Mouse (Mus musculus) testis, postnatal 10 days (tissue): ENCODE measurements around the gene Junb.

ENCODE experiments used
- DNase-seq: peaks from one replicate; pipeline ENCODE4 v3.0.0; 2021; ENCODE audit warnings: low spot score

Junb gene

DNA sequence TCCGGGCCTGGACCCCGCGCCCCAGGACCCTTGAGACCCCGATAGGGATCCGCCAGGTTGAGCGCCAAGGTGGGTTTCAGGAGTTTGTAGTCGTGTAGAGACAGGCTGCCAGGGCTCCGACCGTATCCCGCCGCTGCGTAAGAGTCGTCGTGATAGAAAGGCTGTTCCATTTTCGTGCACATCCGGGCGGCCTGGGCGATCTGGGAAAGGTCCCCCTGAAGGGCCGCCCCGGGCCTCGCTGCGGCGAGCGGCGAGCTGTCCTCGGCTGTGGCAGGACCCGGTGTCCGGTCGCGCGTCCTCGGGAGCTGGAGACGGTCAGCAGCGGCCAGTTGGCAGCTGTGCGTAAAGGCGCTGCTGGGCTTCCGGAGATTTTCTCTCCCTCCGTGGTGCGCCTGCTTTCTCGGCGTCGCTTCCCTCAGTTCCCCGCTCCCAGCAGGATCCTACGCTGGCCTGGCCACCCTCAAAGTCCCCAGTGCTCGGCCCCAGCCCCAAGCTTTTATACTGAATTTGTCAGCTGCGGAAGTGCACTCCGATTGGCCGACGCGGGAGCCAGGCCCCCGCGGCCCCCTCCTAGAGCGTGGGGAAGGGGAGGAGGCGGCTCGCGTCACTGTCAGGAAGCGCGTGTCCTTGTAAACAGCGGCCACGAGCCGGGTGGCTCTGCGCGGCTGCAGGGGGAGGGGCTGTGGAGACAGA, at the start of gene Junb:
Gene Junb (minus strand): TSS at position 471 of the 693 bp plus-strand sequence.
- peak; percentile 89 for DNase-seq

DNA sequence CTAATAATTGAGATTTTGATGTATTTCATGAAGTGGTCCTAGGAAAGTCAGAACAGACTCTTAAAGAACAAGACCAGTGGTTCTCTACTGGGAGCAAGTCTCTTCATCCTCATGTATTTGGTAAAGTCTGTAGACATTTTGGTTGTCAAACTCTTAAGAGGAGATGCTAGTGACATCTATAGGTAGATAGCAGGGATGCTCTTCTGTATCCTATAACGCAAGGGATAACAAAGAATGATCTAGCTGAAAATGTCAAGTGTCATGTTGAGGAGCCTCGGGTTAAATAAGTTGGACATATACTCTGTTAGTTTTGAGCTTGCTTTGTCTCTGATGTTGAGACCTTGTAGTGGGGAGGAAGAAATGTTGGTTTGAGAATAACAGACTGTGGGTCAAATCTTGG, 49.4 kb upstream of the Junb start:
- no peak for DNase-seq

DNA sequence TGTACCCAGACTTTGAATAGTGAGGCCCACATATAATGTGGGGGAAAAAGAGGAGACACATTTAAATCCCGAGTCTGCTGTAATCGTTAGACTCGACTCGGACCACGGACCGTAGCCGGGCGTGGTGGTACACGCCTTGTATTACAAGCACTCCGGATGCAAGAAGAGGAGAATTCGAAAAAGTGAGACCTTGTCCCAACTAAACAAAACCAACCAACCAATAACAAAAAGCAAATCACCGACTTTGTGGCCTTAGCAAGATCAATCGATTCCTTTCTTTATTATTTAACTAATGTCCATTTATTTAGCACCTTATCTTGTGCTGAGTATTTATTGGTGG, 49.0 kb upstream of the Junb start:
- DNase-seq = no peak

DNA sequence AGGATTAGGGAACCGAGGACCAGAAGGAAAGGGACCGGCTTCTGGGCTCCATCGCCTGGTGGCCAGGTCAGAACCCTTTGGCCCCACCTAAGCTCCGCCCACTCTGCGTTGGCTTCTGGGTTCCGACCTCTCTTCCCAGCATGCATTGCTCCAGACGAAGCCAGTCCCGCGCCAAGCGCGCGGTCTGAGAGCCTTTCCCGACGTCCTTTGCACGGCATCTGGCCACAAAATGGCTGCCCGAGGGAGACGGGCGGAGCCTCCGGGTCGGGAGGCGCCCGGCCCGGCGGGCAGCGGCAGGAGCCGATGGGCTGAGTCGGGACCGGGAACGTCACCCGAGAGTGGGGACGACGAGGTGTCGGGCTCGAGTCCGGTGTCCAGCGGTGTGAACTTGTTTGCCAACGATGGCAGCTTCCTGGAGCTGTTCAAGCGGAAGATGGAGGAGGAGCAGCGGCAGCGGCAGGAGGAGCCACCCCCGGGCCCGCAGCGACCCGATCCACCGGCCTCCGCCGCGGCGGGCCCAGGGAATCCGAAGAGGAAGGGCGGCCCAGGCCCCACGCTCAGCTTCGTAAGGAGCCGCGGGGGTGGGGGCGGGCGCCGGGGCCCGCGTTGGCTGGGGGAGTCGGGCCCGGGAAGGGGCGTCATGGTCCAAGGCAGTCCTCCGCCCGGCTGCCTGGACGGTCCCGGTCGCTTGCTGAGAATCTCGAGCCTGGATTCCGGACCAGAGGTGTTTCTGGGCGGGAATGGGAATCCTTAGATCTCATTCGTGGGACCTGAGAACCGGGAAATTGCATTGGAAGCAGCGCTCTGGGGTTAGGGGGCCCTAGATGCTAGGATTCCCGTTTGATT, 48.4 kb upstream of the Junb start, which contains the start of gene Trir:
Gene Trir (plus strand): TSS at position 154 of the 846 bp plus-strand sequence.
- peak; percentile 98 for DNase-seq

DNA sequence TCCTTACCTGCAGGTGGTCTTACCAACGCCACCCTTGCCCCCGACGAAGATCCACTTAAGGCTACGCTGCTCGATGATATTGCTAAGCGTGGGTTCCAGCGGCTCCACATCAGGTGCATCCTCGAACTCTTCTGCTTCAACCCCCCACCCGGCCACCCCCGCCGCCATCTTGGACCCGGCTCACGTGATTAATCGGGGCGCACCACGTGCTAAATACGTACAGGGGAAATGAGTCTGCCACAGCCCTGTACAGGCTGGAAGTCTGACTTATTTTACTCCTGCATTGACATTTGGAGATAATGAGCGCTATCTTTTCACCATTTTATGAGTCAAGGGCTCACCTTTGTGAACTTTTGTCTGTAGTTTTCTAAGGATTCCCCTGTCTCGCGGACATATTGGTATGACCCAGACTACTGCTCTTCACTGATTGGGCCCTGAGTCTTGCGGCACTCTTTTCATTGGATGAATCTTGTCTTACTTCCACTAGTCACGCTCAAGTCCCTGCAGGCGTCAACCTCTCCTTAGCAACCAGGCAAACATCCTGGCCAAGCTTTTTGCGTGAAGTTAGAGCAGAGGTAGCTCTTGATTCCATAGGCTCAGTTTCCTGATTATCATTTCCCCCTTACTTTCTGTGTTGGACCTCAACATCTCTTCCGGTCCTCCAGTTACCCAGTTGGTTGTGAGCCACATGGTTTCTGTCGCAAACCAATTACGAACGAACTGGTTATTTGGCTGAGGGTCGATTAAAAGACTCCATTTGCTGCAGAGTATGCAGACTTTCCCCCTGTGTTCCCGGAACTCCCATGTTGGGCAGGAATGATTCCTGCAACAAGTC, 46.8 kb upstream of the Junb start, which contains the start of gene Asna1:
Gene Asna1 (minus strand): TSS at position 184 of the 835 bp plus-strand sequence.
- DNase-seq = peak; percentile 88

DNA sequence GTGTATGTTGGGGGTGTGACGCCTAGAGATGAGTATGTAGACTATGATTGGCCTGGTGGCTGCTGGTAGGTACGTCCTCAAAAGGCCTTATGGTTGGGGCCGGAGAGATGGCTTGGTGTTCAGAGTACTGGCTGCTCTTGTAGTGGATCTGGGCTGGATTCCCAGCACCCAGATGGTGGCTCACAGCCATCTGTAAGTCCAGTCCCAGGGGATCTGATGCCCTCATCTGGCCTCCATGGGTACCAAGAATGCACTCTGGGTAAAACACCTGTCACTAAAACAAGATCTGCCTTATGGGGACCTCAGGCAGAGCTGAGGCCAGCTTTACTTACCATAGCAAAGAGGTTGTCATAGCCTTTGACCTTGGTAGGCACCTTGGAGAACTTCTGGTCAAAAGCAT, 45.3 kb upstream of the Junb start:
- no peak for DNase-seq

DNA sequence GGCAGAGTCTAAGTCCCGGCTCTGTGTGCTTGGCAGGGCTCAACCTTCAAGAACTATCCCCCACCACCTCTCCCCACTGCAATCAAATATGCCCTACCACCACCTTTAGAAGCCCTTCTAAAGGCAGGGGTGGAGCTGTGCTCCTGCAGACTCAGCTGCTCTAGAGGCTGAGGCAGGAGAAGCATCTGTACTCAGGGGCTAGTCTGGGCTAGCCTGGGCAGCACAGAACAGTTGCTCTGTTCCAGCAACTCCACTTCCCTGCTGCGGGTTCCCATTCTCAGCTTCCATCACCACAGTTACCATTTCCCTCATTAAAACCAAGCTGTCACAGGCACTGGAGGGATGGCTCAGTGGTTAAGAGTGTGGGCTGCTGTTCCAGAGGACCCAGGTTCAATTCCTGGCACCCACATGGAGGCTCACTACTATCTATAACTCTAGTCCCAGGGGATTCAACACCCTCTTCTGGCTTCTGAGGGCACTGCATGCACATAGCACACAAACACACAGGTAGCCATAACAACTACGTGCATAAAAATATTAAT, 43.1 kb upstream of the Junb start:
- no peak for DNase-seq

DNA sequence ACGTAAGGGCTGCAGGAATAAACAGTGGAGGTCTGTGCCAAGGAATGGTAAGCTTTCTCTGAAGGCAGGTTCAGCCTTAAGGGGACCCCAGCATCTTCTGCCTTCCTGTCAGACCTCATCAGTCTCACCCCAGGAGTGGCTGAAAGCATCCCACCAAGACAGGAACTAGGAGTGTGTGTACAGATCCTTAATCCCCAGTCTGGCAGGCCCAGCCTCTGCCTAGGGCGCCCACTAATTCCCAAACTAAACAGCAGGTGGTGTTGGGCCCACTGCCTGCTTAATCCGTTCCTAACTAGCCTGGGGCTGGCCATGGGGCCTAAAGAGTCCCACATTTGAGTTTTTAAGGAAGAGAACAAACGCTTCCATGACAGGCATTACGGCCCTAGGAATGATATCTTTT, 38.7 kb upstream of the Junb start:
- DNase-seq = no peak

DNA sequence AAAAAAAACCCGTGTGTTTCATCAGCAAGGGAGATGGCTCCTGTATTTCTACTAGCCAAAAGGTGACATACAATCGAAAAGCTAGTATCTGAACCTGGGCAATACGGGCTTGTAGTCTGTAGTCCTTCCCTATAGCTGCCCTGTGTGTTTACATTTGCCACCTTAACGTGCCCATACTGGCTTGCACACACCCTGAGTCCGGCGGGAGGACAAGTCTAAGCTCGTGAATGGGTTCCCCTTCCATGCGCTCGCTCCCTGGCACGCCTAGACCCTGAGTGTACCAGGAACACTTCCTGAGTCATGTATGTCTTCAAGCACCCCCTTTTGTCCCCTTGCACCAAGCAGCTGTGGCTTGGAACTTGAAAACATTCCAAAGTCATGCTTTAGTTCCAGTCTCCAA, 38.2 kb upstream of the Junb start:
- DNase-seq = no peak

DNA sequence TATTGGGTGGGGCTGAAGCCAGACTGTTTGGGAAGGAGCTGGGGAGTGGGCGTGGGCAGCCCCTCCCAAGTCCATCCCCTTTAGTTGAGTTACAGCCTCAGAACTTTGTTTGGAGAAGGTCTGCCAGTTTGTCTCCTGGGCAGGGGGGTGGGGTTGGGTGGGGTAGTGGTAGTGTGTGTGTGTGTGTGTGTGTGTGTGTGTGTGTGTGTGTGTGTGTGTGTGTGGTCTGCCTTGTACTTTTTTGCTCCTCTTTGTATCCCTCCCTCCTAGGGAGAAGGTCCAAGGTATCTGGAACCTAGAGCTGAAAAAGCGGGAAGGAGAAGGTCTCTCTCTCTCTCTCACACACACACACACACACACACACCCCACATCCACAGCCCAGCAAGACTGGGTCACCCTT, 35.9 kb upstream of the Junb start, which contains the start of gene Best2:
Gene Best2 (minus strand): TSS at position 101 of the 400 bp plus-strand sequence.
- no peak for DNase-seq

DNA sequence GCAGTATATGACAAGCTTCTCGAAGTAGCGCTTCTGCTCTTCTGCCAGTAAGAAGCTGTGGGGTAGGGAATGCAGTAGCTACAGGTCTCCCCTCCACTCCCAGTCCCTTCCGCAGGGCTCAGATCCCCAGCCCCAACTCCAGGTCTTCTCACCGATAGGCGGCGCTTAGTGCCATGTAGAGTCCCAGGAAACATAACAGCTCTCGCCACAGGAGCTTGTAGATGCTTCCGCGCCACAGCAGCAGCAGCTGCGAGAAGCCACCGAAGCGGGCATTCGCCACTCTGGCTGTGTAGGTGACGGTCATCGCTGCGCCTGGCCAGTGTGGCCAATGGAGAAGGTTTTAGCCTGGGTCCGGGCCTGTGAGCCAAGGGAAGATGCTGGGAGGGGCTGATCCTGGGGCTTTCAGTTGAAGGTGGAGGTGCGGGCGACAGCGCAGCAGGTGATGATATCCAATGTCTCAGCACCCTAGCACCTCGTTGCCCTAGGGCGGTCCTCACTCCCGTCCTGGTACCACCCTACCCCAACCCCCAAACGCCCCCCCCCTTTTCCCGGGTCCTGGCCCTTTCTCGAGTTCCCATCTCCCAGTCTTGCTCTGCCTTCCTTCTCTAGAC, 34.8 kb upstream of the Junb start:
- DNase-seq = peak; percentile 80

DNA sequence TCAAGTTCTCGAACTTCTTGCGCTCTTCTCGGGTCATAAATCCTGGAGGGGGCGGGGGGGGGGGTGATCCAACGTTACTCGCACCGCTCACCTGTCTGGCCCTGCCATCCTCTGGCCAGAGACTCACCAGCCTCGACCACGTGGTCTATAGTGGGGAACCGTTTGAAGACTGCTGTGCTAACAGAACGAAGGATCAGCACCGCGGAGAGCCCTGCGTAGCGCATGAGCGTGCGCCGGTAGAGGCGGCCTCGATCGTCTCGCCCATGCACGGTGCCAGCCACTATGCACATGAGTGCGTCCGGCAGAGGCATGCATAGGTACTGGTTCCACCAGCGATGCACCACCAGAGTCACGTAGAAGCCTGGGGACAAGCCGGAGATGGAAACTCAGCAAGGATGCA, 32.7 kb upstream of the Junb start:
- no peak for DNase-seq

DNA sequence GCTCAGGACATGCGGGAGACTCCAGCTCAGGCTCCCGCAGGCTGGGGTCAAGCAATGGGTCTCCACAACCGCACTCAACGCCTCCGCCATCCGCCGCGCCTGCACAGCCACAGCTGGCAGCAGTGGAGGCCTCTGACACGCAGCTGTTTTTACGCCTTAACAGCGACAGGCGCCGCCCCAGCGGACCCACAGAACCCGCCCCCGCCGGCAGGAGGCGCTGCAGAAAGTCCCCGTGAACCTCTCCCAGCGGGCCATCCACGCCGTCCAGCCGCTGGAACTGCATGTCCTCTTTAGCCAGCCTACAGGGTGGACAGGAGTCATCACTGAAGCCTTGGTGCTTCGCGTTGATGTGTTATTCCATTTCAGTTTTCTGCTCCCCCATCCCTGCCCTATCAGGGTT, 29.2 kb upstream of the Junb start:
- DNase-seq = peak; percentile 79

DNA sequence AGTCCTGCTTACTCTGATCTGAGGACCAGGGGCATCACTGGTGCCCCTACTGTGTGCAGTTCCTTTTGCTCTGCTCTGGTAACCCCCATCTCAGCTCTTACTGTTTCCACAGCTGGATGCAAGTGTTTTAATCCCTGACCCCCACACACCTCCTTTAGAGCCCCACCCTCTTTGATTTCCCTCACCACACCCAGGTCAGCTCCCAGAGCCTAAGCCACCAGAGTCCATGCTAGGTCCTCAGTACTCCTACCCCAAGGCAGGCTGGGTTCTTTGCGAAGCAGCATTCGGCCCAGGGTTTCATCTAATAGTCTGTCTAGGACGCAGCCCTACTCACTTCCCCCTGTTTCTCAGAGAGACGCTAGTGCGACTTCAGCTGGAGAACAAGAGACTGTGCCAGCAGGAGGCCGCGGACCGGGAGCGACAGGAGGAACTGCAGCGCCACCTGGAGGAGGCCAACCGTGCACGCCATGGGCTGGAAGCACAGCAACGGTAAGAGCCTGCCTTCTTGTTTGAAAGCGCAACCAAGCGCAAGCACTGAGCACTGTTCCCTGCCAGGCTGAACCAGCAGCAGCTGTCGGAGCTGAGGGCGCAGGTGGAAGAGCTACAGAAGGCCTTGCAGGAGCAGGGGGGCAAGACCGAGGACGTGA, 19.3 kb upstream of the Junb start:
- DNase-seq = peak; percentile 94

DNA sequence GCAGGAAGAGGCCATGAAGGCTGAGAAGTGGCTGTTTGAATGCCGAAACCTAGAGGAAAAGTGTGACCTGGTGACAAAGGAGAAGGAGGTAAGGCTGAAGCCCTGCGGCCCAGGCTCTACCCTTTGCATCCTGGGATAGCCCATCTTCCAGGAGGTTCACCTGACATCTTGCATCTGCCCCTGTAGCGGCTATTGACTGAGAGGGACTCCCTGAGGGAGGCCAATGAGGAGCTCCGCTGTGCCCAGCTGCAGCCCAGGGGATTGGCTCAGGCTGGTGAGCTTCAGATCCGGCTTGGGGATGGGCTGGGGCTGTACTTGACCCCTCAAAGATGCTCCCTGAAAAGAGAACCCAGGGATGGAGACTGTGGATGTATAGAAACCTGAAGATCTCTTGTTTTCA, 18.5 kb upstream of the Junb start:
- DNase-seq = no peak

DNA sequence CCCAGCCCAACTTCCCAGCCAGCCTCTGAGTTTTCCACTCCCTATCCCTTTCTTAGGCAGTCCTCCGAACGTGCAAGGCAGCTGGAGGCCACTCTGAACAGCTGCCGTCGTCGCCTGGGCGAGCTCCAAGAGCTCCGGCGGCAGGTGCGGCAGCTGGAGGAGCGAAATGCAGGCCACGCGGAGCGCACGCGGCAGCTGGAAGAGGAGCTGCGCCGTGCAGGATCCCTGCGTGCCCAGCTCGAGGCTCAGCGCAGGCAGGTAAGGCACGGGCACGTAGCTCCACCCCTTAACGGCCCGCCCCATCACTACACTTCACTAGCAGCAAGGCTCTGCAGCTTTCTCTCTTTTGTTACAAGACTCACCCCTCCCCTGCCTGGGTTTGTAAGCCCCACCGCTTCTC, 17.2 kb upstream of the Junb start:
- no peak for DNase-seq

DNA sequence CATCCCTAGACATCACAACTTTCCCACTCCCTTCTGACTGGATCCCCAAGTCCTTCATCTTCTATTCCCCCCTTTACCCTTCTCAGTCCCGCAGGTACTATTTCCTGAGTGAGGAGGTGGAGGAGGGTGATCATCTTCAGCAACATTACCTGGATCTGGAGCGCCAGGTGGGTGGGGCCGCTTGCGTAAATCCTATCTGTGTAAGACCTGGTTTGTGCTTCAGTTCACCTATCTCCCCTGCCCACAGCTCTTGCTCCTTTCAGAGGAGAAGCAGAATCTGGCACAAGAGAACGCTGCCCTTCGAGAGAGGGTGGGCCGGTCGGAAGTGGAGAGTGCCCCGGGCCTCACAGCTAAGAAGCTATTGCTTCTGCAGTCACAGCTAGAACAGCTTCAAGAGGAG, 15.9 kb upstream of the Junb start:
- DNase-seq = no peak

DNA sequence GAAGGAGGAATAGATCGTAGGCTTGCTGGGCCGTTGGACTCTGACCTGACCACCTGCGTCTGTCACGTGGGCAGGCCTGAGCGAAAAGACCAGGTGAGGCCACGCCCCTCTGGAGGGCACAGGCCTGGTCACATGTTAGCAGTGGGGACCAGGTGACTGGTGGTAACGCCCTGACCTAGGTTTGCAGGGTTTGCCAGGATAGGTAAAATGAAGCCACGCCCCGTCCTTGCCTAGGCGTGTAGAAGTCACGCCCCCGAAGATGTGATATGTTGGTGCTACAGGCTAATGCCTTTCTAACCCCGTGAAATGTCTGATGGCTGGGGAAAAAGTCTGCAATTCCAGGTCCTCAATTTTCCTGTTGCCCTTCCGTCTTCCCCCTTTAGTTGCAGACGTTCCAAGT, 12.3 kb upstream of the Junb start:
- DNase-seq = no peak

DNA sequence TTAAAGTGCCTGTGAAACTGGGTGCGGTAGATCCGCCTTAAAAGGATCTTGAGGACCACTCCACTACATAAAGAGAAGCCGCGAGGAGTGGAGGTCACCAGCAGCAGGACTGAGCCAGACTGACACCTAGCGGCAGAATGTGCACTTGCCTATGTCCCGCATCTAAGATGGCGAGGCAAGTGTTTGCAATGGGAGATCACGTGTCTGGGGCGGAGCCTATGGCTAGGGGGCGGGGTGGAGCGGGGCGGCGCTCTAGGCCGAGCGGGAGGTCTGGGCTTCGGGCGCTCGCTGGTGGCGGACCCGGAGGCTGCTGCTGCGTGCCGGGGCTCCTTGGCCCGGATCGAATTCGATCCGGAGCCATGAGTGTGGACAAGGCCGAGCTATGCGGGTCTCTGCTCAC, 11.8 kb upstream of the Junb start, which contains the start of gene Hook2:
Gene Hook2 (plus strand): TSS at position 255 of the 400 bp plus-strand sequence.
- peak; percentile 99 for DNase-seq

DNA sequence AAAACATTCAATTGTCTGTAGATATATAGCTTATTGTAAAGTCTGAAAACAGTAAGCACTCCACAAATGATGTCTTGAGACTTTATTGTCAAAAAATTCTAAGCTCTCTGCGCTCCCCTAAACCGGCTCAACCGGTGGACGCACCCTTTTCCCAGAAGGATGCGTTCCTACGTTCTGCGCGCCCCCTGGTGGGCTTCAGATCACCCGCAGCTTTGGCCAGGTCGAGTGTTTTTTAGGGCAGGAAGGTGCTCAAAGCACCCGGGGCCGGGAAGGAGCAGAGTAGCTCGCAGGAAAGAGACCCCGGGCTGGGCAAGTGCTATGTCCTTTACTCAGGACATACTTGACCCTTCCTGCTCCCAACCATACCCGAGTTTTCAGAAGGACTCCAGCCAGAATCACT, 11.3 kb upstream of the Junb start:
- DNase-seq = peak; percentile 96

DNA sequence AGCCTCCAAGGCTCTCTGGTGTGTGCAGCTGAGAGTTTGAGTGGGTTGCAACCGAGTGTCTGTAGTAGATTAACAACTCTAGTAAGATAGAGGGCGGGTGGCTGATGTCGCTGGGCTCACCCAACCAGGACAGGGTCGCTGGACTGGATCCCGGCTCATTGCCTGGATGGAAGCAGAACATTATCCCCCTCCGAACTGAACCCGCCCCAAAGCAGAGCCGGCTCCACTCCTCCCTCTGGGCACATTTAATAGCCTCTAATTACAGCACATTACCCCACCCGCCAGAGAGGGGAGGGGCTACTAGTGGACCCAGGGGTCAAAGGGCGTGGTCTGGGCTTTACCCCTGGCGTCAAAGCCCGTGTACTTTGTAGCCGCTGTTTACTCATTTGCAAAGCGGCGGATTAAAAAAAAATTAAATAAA, 10.8 kb upstream of the Junb start:
- peak; percentile 75 for DNase-seq
